Mouse (Mus musculus) MEL (cell line): ENCODE measurements around the gene Ptbp2. TPM values are rescaled to one million over a fixed set of nuclear protein-coding genes. Genes with fewer than 3 reads are reported as not detected.

Source experiments
- DNase-seq: peaks from one replicate; pipeline ENCODE4 v3.0.0; 2011; ENCODE audit warnings: low read depth, low spot score
- H3K27ac ChIP-seq: 2 replicates; pipeline ENCODE4 v1.5.1; 2012; ENCODE audit warnings: low read depth, mild to moderate bottlenecking, control low read depth, low read length, moderate library complexity; ENCODE audit not compliant: control insufficient read depth
- H3K27me3 ChIP-seq, 2 experiments: fragments of 150-350 bp in 1 of 2; sonication (generic) in 1 of 2; 2 replicates each; pipeline ENCODE4 v1.6.1; 2012; ENCODE audit warnings: low read length in 2 of 2, mild to moderate bottlenecking in 2 of 2, improper control_type of control experiment in 1 of 2, moderate library complexity in 1 of 2; ENCODE audit not compliant: insufficient read depth in 2 of 2, control insufficient read depth in 1 of 2
- H3K36me3 ChIP-seq, 2 experiments: 2 replicates each; pipeline ENCODE4 v1.6.1; 2012 to 2014; ENCODE audit warnings: low read length in 2 of 2, improper control_type of control experiment in 1 of 2, inconsistent platforms in 1 of 2, mild to moderate bottlenecking in 1 of 2; ENCODE audit not compliant: insufficient read depth in 2 of 2, control insufficient read depth in 1 of 2
- H3K4me1 ChIP-seq, 2 experiments: fragments of 150-350 bp in 1 of 2; sonication (generic) in 1 of 2; 2 replicates each; pipeline ENCODE4 v1.6.1; 2012; ENCODE audit warnings: low read length in 2 of 2, improper control_type of control experiment in 1 of 2, mild to moderate bottlenecking in 1 of 2; ENCODE audit not compliant: insufficient read depth in 2 of 2, control insufficient read depth in 1 of 2
- H3K4me3 ChIP-seq, 2 experiments: fragments of 150-350 bp in 1 of 2; sonication (generic) in 1 of 2; 2 replicates each; pipeline ENCODE4 v1.5.1; 2012; ENCODE audit warnings: low read depth in 2 of 2, low read length in 2 of 2, mild to moderate bottlenecking in 2 of 2, moderate library complexity in 2 of 2, control low read depth in 1 of 2, improper control_type of control experiment in 1 of 2; ENCODE audit not compliant: control insufficient read depth in 1 of 2, insufficient read depth in 1 of 2
- H3K79me2 ChIP-seq: 2 replicates; pipeline ENCODE4 v1.6.1; 2012; ENCODE audit warnings: mild to moderate bottlenecking, low read length, moderate library complexity; ENCODE audit not compliant: control insufficient read depth, poor library complexity, insufficient read depth
- H3K9ac ChIP-seq: 2 replicates; pipeline ENCODE4 v1.6.1; 2012; ENCODE audit warnings: low read depth, mild to moderate bottlenecking, control low read depth, low read length, moderate library complexity; ENCODE audit not compliant: control insufficient read depth, poor library complexity, severe bottlenecking
- H3K9me3 ChIP-seq: fragments of 150-350 bp; sonication (generic); replicated peaks from 2 replicates; pipeline ENCODE4 v1.6.1; 2012; ENCODE audit warnings: mild to moderate bottlenecking, low read length, improper control_type of control experiment, moderate library complexity; ENCODE audit not compliant: insufficient read depth
- CHD1 ChIP-seq: IDR thresholded peaks from 2 replicates; pipeline ENCODE4 v1.6.1; 2012; ENCODE audit warnings: low read depth, mild to moderate bottlenecking, inconsistent platforms, low read length, improper control_type of control experiment
- CHD2 ChIP-seq: IDR thresholded peaks from 2 replicates; pipeline ENCODE4 v1.6.1; 2011; ENCODE audit warnings: low read length, improper control_type of control experiment
- E2F4 ChIP-seq: IDR thresholded peaks from 2 replicates; pipeline ENCODE4 v1.6.1; 2011; ENCODE audit warnings: low read depth, low read length, improper control_type of control experiment, borderline replicate concordance
- ETS1 ChIP-seq: IDR thresholded peaks from 2 replicates; pipeline ENCODE4 v1.6.1; 2012; ENCODE audit warnings: low read depth, mild to moderate bottlenecking, inconsistent platforms, low read length, improper control_type of control experiment, moderate library complexity
- KAT2A ChIP-seq: conservative IDR thresholded peaks from 2 replicates; pipeline ENCODE4 v1.6.1; 2012; ENCODE audit warnings: low read depth, low read length, improper control_type of control experiment, inconsistent platforms
- MAX ChIP-seq: IDR thresholded peaks from 2 replicates; pipeline ENCODE4 v1.6.1; 2011; ENCODE audit warnings: low read length, improper control_type of control experiment
- MXI1 ChIP-seq: IDR thresholded peaks from 2 replicates; pipeline ENCODE4 v1.6.1; 2011; ENCODE audit warnings: mild to moderate bottlenecking, low read depth, low read length, improper control_type of control experiment
- MYB ChIP-seq: IDR thresholded peaks from 2 replicates; pipeline ENCODE4 v1.6.1; 2011; ENCODE audit warnings: mild to moderate bottlenecking, low read depth, low read length, improper control_type of control experiment
- NELFE ChIP-seq: IDR thresholded peaks from 2 replicates; pipeline ENCODE4 v1.6.1; 2011; ENCODE audit warnings: low read depth, low read length, improper control_type of control experiment
- NRF1 ChIP-seq: IDR thresholded peaks from 2 replicates; pipeline ENCODE4 v1.6.1; 2014; ENCODE audit warnings: low read depth, mild to moderate bottlenecking, inconsistent platforms, low read length, improper control_type of control experiment, moderate library complexity; ENCODE audit not compliant: poor library complexity, insufficient read depth, severe bottlenecking
- POLR2A ChIP-seq, 2 experiments: IDR thresholded peaks; 2 replicates each; pipeline ENCODE4 v1.6.1; 2011 to 2012; ENCODE audit warnings: low read length in 2 of 2, mild to moderate bottlenecking in 2 of 2, control low read depth in 1 of 2, improper control_type of control experiment in 1 of 2, low read depth in 1 of 2, moderate library complexity in 1 of 2; ENCODE audit not compliant: control insufficient read depth in 1 of 2, insufficient read depth in 1 of 2, poor library complexity in 1 of 2
- POLR2AphosphoS2 ChIP-seq: IDR thresholded peaks from 2 replicates; pipeline ENCODE4 v1.6.1; 2011; ENCODE audit warnings: low read length, improper control_type of control experiment
- POLR2AphosphoS5 ChIP-seq: IDR thresholded peaks from 2 replicates; pipeline ENCODE4 v1.6.1; 2012; ENCODE audit warnings: low read depth, borderline replicate concordance, mild to moderate bottlenecking, inconsistent platforms, low read length, moderate library complexity, mixed read lengths
- SIN3A ChIP-seq: IDR thresholded peaks from 2 replicates; pipeline ENCODE4 v1.6.1; 2012; ENCODE audit warnings: low read length, improper control_type of control experiment, inconsistent platforms
- SMC3 ChIP-seq: IDR thresholded peaks from 2 replicates; pipeline ENCODE4 v1.6.1; 2011; ENCODE audit warnings: low read depth, low read length, improper control_type of control experiment
- TAL1 ChIP-seq: IDR thresholded peaks from 2 replicates; pipeline ENCODE4 v1.6.1; 2012; ENCODE audit warnings: mild to moderate bottlenecking, inconsistent platforms, low read length, moderate library complexity, mixed read lengths
- TCF12 ChIP-seq: IDR thresholded peaks from 2 replicates; pipeline ENCODE4 v1.6.1; 2014; ENCODE audit warnings: low read depth, mild to moderate bottlenecking, inconsistent platforms, low read length, improper control_type of control experiment, moderate library complexity
- UBTF ChIP-seq: IDR thresholded peaks from 2 replicates; pipeline ENCODE4 v1.6.1; 2012; ENCODE audit warnings: low read depth, mild to moderate bottlenecking, inconsistent platforms, low read length, improper control_type of control experiment, moderate library complexity, borderline replicate concordance; ENCODE audit not compliant: insufficient read depth
- USF1 ChIP-seq: IDR thresholded peaks from 2 replicates; pipeline ENCODE4 v1.6.1; 2014; ENCODE audit warnings: low read depth, mild to moderate bottlenecking, inconsistent platforms, low read length, improper control_type of control experiment, moderate library complexity
- ZC3H11A ChIP-seq: IDR thresholded peaks from 2 replicates; pipeline ENCODE4 v1.6.1; 2012; ENCODE audit warnings: low read depth, mild to moderate bottlenecking, inconsistent platforms, low read length, improper control_type of control experiment
- ZKSCAN1 ChIP-seq: IDR thresholded peaks from 2 replicates; pipeline ENCODE4 v1.6.1; 2012; ENCODE audit warnings: low read depth, mild to moderate bottlenecking, inconsistent platforms, low read length, improper control_type of control experiment, moderate library complexity
- ZNF384 ChIP-seq: IDR thresholded peaks from 2 replicates; pipeline ENCODE4 v1.6.1; 2012; ENCODE audit warnings: low read depth, mild to moderate bottlenecking, inconsistent platforms, low read length, improper control_type of control experiment
- polyA plus RNA-seq, 2 experiments: library from polyadenylated mRNA; stranded (reverse) in 1 of 2; unstranded in 1 of 2; fragments of >175 nt in 1 of 2; fragments of >200 nt in 1 of 2; gene quantifications; 2 replicates each; pipeline versions ENCODE4 v1.2.1 to v1.2.4; 2012; ENCODE audit warnings: low replicate concordance in 2 of 2, low read depth in 1 of 2; ENCODE audit not compliant: insufficient read length in 2 of 2, insufficient read depth in 1 of 2, missing spikeins in 1 of 2
- total RNA-seq: library from RNA; depleted of rRNA; stranded (reverse); fragments of 300-350 nt; gene quantifications from 2 replicates; pipeline ENCODE4 v1.2.3, GENCODE M21; 2012

The Ptbp2 gene
- total and polyA plus RNA-seq, 3 experiments: 20.6 to 21.4 TPM; not detected in 1

DNA sequence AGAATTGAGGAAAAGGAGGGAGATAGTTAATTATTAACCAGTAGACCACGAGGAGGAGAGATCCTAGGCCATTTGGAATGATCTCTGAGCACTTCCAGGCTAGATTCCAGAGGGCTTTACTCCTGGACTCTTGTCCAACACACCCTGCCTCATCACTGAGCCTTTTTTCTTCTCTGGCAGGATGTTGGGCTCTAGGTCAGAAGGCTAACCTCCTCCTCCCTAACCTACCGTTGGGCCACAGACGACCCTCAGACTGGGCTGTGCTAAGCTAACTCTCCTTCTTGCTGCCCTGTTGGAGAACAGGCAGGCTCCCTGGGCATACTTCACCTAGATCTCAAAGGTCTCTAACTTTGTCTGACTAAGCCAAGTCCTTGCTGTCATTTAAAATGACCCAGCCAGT is 82.8 kb downstream of the Ptbp2 start:
- H3K27me3 ChIP-seq: no peaks in the 10 kb centered on the region
- TF ChIP-seq POLR2AphosphoS2 (no peak), SMC3 (no peak), CHD2 (no peak), TCF12 (no peak), CHD1 (no peak), KAT2A (no peak), NRF1 (no peak), SIN3A (no peak), ETS1 (no peak), MAX (no peak), TAL1 (no peak), POLR2AphosphoS5 (no peak), ZC3H11A (no peak)
- TF ChIP-seq, all 39 proteins: peak for 0
- Histone ChIP-seq H3K36me3 (no peaks in the 10 kb centered on the region), H3K4me3 (no peak overlapping the region), H3K9ac (no peak overlapping the region), H3K79me2 (no peaks in the 10 kb centered on the region), H3K9me3 (no peaks in the 10 kb centered on the region), H3K4me1 (no peaks in the 10 kb centered on the region), H3K27ac (no peak overlapping the region)
- DNase-seq: no peak

DNA sequence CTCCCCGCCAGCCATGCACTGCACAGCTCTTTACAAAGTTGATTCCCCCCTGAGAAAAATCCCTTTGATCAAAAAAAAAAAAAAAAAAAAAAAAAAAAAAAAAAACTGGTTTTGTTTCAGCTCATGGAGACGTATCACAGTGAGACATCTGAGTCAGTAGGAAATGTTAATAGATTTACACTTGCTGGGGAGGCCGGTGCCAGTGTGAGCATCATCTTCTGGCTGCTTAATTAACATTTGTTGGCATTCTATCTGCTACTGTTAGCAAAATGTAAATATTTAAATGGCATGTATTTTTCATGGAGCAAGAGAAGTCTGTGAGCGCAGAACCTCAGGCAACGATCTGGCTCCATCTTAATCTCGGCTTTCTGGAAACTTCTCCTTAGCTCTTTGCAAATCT is 99.5 kb downstream of the Ptbp2 start:
- H3K4me3 ChIP-seq: no peak overlapping the region
- TF ChIP-seq MXI1: no peak
- no peak for TF ChIP-seq ZNF384
- no peak for TF ChIP-seq UBTF
- no peak for TF ChIP-seq E2F4
- no peak for TF ChIP-seq SMC3
- TF ChIP-seq TCF12: no peak
- TF ChIP-seq ZKSCAN1: no peak
- no peak for TF ChIP-seq NELFE
- TF ChIP-seq MYB: no peak
- TF ChIP-seq ZC3H11A: no peak
- TF ChIP-seq POLR2A (IDR thresholded peaks at IDR 0.05; ENCODE audit: control insufficient read depth in 1 of 2, insufficient read depth in 1 of 2, low read depth in 1 of 2, low read length in 2 of 2, poor library complexity in 1 of 2): no peak
- TF ChIP-seq USF1: no peak
- TF ChIP-seq ETS1: no peak
- TF ChIP-seq, all 39 proteins: peak for 0
- no peak overlapping the region for H3K9ac ChIP-seq
- H3K9me3 ChIP-seq: no peaks in the 10 kb centered on the region
- H3K27me3 ChIP-seq: no peaks in the 10 kb centered on the region
- no peaks in the 10 kb centered on the region for H3K79me2 ChIP-seq
- no peaks in the 10 kb centered on the region for H3K36me3 ChIP-seq
- no peak overlapping the region for H3K27ac ChIP-seq
- no peaks in the 10 kb centered on the region for H3K4me1 ChIP-seq
- no peak for DNase-seq
